In genomic region chr2:122374666-122375331, GRCm38 (mm10) we compare ENCODE assay signal across 7 mouse cellular contexts. TPM values are rescaled to one million over a fixed set of nuclear protein-coding genes. Genes with fewer than 3 reads are reported as not detected.
DNase-seq lines count a peak whose midpoint lies in the region; ATAC-seq and TF ChIP-seq lines count a peak whose summit lies in the region.

No protein-coding gene starts in this region.

- H3K36me3 ChIP-seq in neural tube, embryonic 11.5 days (ENCODE audit: control insufficient read depth, insufficient read depth, low read length): no peaks in the 10 kb centered on the region
- no peaks in the 10 kb centered on the region for H3K36me3 ChIP-seq in embryonic facial prominence, embryonic 13.5 days
- no peaks in the 10 kb centered on the region for H3K36me3 ChIP-seq in intestine, postnatal 0 days (ENCODE audit: control insufficient read depth, insufficient read depth)
- H3K36me3 ChIP-seq in small intestine, adult 2 months (ENCODE audit: control insufficient read depth, insufficient read depth, low read length): no peaks in the 10 kb centered on the region

- H3K9ac ChIP-seq in neural tube, embryonic 11.5 days (ENCODE audit: low read length): peak overlapping the region; percentile 63
- peak overlapping the region; percentile 70 for H3K9ac ChIP-seq in embryonic facial prominence, embryonic 13.5 days
- H3K9ac ChIP-seq in intestine, postnatal 0 days (ENCODE audit: low read depth, low read length): no peak overlapping the region

- intact Hi-C loops in left cerebral cortex, postnatal 4 days (cut with DNase I): loop anchor here (2.0 kb wide), 1 partner anchor 180 kb away; no protein-coding TSS in a partner anchor

- no peak overlapping the region for H3K27ac ChIP-seq in neural tube, embryonic 11.5 days (ENCODE audit: low read depth, low read length)
- H3K27ac ChIP-seq in embryonic facial prominence, embryonic 13.5 days: no peak overlapping the region
- no peak overlapping the region for H3K27ac ChIP-seq in intestine, postnatal 0 days (ENCODE audit: low read depth, low read length)
- no peak overlapping the region for H3K27ac ChIP-seq in small intestine, adult 2 months (ENCODE audit: insufficient read depth, low read depth, low read length)

- TF ChIP-seq POLR2A in small intestine, adult 2 months (IDR thresholded peaks at IDR 0.05; ENCODE audit: low read depth, low read length): no peak

- WGBS in neural tube, embryonic 11.5 days: 24% methylated on average over 23 of the region's 23 CpGs
- 22% methylated on average over 23 of the region's 23 CpGs for WGBS in embryonic facial prominence, embryonic 13.5 days
- 26% methylated on average over 23 of the region's 23 CpGs for WGBS in intestine, postnatal 0 days
- WGBS in small intestine, adult 2 months: 22% methylated on average over 23 of the region's 23 CpGs

- H3K4me1 ChIP-seq in neural tube, embryonic 11.5 days (ENCODE audit: control insufficient read depth, insufficient read depth, low read length): no peaks in the 10 kb centered on the region
- H3K4me1 ChIP-seq in embryonic facial prominence, embryonic 13.5 days: peaks cover 7% of the 10 kb centered on the region; the same call in 1 of the 2 replicates
- no peaks in the 10 kb centered on the region for H3K4me1 ChIP-seq in intestine, postnatal 0 days (replicated peaks; ENCODE audit: control insufficient read depth, insufficient read depth, low read length)
- H3K4me1 ChIP-seq in small intestine, adult 2 months (ENCODE audit: control insufficient read depth, insufficient read depth, insufficient read length, low read length): 0 out of 2 replicates have a peak, but pooled peaks cover 2% of the 10 kb centered on the region

- DNase-seq in neural tube, embryonic 11.5 days (ENCODE audit: low spot score): no peak
- DNase-seq in neural tube, embryonic 10.5 days (ENCODE audit: extremely low spot score, low spot score): no peak
- no peak for DNase-seq in left cerebral cortex, adult 9 months (ENCODE audit: low spot score in 2 of 2)
- DNase-seq in left cerebral cortex, postnatal 4 days: no peak

- TF ChIP-seq CTCF in intestine, postnatal 0 days (IDR thresholded peaks at IDR 0.05; ENCODE audit: low read depth): no peak
- no peak for TF ChIP-seq CTCF in small intestine, adult 2 months (IDR thresholded peaks at IDR 0.05; ENCODE audit: extremely low read depth, insufficient read length, insufficient replicate concordance, low read depth, low read length)

- peak overlapping the region; percentile 44 for H3K4me3 ChIP-seq in neural tube, embryonic 11.5 days (ENCODE audit: low read depth, low read length)
- H3K4me3 ChIP-seq in embryonic facial prominence, embryonic 13.5 days: peak overlapping the region; percentile 75
- H3K4me3 ChIP-seq in intestine, postnatal 0 days (ENCODE audit: low read depth, low read length): peak overlapping the region; percentile 59
- H3K4me3 ChIP-seq in small intestine, adult 2 months (ENCODE audit: low read depth, low read length): peak overlapping the region; percentile 21; the same call in 1 of the 2 replicates

- H3K4me2 ChIP-seq in neural tube, embryonic 11.5 days (ENCODE audit: low read depth): peak overlapping the region; percentile 41
- peak overlapping the region; percentile 57 for H3K4me2 ChIP-seq in embryonic facial prominence, embryonic 13.5 days
- H3K4me2 ChIP-seq in intestine, postnatal 0 days (replicated peaks; ENCODE audit: low read depth): peak overlapping the region; percentile 57

- H3K27me3 ChIP-seq in neural tube, embryonic 11.5 days (ENCODE audit: control insufficient read depth, insufficient read depth, low read length): no peaks in the 10 kb centered on the region
- peaks cover 6% of the 10 kb centered on the region; the same call in 1 of the 2 replicates for H3K27me3 ChIP-seq in embryonic facial prominence, embryonic 13.5 days
- no peaks in the 10 kb centered on the region for H3K27me3 ChIP-seq in intestine, postnatal 0 days (replicated peaks; ENCODE audit: control insufficient read depth, insufficient read depth, low read length)
- H3K27me3 ChIP-seq in small intestine, adult 2 months (ENCODE audit: control insufficient read depth, insufficient read depth, low read length): no peaks in the 10 kb centered on the region

- no peaks in the 10 kb centered on the region for H3K9me3 ChIP-seq in neural tube, embryonic 11.5 days (ENCODE audit: control insufficient read depth, low read length)
- no peaks in the 10 kb centered on the region for H3K9me3 ChIP-seq in embryonic facial prominence, embryonic 13.5 days
- no peaks in the 10 kb centered on the region for H3K9me3 ChIP-seq in intestine, postnatal 0 days (ENCODE audit: control insufficient read depth)

- ATAC-seq in neural tube, embryonic 11.5 days (ENCODE audit: insufficient read depth, low FRiP score, low TSS enrichment): no peak
- ATAC-seq in embryonic facial prominence, embryonic 13.5 days (ENCODE audit: insufficient number of reproducible peaks, insufficient read depth, low FRiP score, low TSS enrichment, low read depth): no peak
- ATAC-seq in intestine, postnatal 0 days: no peak

RNA-seq across cellular contexts. Expression of gene Shf, which starts 5.8 kb away (rescaled TPM):
- 12.9 and 13.8 TPM in 2 replicates for polyA plus RNA-seq in neural tube, embryonic 11.5 days (2014; fragmentation: Nextera tagmentation; extraction: Ambion mirVana)
- polyA plus RNA-seq in embryonic facial prominence, embryonic 13.5 days (2015; fragmentation: Nextera tagmentation; extraction: Ambion mirVana): 4.3 and 6.6 TPM in 2 replicates
- 1.8 and 2.0 TPM in 2 replicates for polyA plus RNA-seq in intestine, postnatal 0 days (2015; fragmentation: Nextera tagmentation; extraction: Ambion mirVana)
- 3.5 and 9.1 TPM in 2 replicates for polyA plus RNA-seq in small intestine, adult 2 months (2012; rRNA removed)
- 10 to 100 TPM; 54.9 to 56.9 TPM for total RNA-seq in left cerebral cortex, postnatal 4 days (2021)

RNA-seq across cellular contexts. Expression of gene Slc28a2, which starts 51.5 kb away (rescaled TPM):
- 0.13 TPM in 1 of 2 replicates, not detected in the other for polyA plus RNA-seq in neural tube, embryonic 11.5 days (2014; fragmentation: Nextera tagmentation; extraction: Ambion mirVana)
- polyA plus RNA-seq in embryonic facial prominence, embryonic 13.5 days (2015; fragmentation: Nextera tagmentation; extraction: Ambion mirVana): 0.40 TPM in 1 of 2 replicates, not detected in the other
- 67.7 and 75.5 TPM in 2 replicates for polyA plus RNA-seq in intestine, postnatal 0 days (2015; fragmentation: Nextera tagmentation; extraction: Ambion mirVana)
- polyA plus RNA-seq in small intestine, adult 2 months (2012; rRNA removed): 44.1 and 116 TPM in 2 replicates
- under 1 TPM in 1 of 2 experiments, not detected in 1; 0.20 TPM for total RNA-seq in left cerebral cortex, postnatal 4 days (2021)

RNA-seq across cellular contexts. Expression of gene Duox1, which starts 59.3 kb away (rescaled TPM):
- polyA plus RNA-seq in neural tube, embryonic 11.5 days (2014; fragmentation: Nextera tagmentation; extraction: Ambion mirVana): 0.07 and 0.11 TPM in 2 replicates
- polyA plus RNA-seq in embryonic facial prominence, embryonic 13.5 days (2015; fragmentation: Nextera tagmentation; extraction: Ambion mirVana): 0.31 and 0.32 TPM in 2 replicates
- 0.07 TPM in 1 of 2 replicates, not detected in the other for polyA plus RNA-seq in intestine, postnatal 0 days (2015; fragmentation: Nextera tagmentation; extraction: Ambion mirVana)
- 0.11 and 0.16 TPM in 2 replicates for polyA plus RNA-seq in small intestine, adult 2 months (2012; rRNA removed)
- under 1 TPM; 0.12 to 0.36 TPM for total RNA-seq in left cerebral cortex, postnatal 4 days (2021)

Comparison
In these comparisons a context has a peak if more than half of its experiments do, and no peak if none do; other contexts are left out.
1. H3K4me3 ChIP-seq: peak in every context shown above with its lines; median percentile 75 in embryonic facial prominence, embryonic 13.5 days; 59 in intestine, postnatal 0 days; 44 in neural tube, embryonic 11.5 days; 21 in small intestine, adult 2 months.
2. RNA of gene Slc28a2, which starts 51.5 kb away (polyA plus RNA-seq): 44.1 to 116 TPM in small intestine, adult 2 months and 67.7 to 75.5 TPM in intestine, postnatal 0 days; 0.13 TPM in neural tube, embryonic 11.5 days and 0.40 TPM in embryonic facial prominence, embryonic 13.5 days; every median in the first group is over 10 times any median in the second.
3. Peak in every context shown above with its lines, with median percentiles within 50 percentile points of each other: H3K4me2 ChIP-seq.